Mouse (Mus musculus) MEL (cell line): ENCODE measurements at regions not wholly inside any gene's neighbourhood (a gene's known extent, or its start where the extent isn't known, plus 50 kb on each side); places are given as distances from the start of the nearest gene placed in this dataset.

ENCODE experiments used
- CHD2 ChIP-seq: IDR thresholded peaks from 2 replicates; pipeline ENCODE4 v1.6.1; 2011; ENCODE audit warnings: low read length, improper control_type of control experiment
- CTCF ChIP-seq, 3 experiments: IDR thresholded peaks in 2 of 3; conservative IDR thresholded peaks in 1 of 3; 2 replicates each; pipeline ENCODE4 v1.5.1; 2011 to 2012; ENCODE audit warnings: low read length in 3 of 3, low read depth in 2 of 3, mild to moderate bottlenecking in 2 of 3, improper control_type of control experiment in 1 of 3, inconsistent platforms in 1 of 3, mixed read lengths in 1 of 3, moderate library complexity in 1 of 3; ENCODE audit not compliant: control insufficient read depth in 1 of 3, insufficient read depth in 1 of 3, poor library complexity in 1 of 3, severe bottlenecking in 1 of 3
- ELF1 ChIP-seq: IDR thresholded peaks from 2 replicates; pipeline ENCODE4 v1.6.1; 2014; ENCODE audit warnings: low read depth, mild to moderate bottlenecking, inconsistent platforms, low read length, improper control_type of control experiment, moderate library complexity
- MYB ChIP-seq: IDR thresholded peaks from 2 replicates; pipeline ENCODE4 v1.6.1; 2011; ENCODE audit warnings: mild to moderate bottlenecking, low read depth, low read length, improper control_type of control experiment
- NELFE ChIP-seq: IDR thresholded peaks from 2 replicates; pipeline ENCODE4 v1.6.1; 2011; ENCODE audit warnings: low read depth, low read length, improper control_type of control experiment
- TCF12 ChIP-seq: IDR thresholded peaks from 2 replicates; pipeline ENCODE4 v1.6.1; 2014; ENCODE audit warnings: low read depth, mild to moderate bottlenecking, inconsistent platforms, low read length, improper control_type of control experiment, moderate library complexity

DNA sequence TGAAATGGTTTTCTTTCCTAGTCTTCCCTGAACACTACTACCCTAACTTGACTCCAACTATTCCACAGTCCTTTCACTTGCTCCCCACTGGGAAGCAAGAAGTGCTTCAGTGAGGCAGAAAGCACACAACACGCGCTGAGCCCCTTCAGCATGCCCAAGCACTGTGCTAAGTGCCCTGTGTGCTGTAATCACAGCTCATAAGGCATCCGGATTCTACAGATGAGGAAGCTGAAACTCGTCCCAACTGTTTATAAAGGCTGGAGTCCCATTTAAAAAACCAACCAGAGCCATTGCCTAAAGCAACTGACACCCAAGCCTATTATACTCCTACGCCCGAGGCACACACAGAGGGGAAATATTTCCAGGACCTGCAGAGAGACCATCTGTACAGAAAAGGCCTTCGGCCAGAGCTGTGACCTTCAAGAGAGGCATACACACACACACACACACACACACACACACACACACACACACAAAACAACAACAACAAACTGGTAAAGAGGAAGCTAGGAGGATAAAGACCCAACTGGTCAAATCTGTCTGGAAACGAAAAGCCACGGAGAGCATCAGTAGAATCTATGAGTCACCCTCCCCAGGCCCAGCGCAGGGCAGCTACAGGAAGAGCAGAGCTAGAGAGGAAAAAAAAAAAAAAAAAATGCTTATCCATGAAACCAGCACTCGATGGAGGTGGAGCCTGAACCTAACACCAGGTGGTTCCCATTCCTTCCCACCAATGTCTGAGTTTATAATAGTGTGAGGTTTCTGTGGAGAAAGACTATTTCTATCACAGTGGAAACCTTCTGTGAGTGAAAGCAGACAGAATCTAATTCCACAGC, 315.4 kb upstream of the Jmjd1c start:
- TF ChIP-seq CTCF (IDR thresholded peaks at IDR 0.05 in 2 of 3, conservative IDR thresholded peaks at IDR 0.05 in 1 of 3; ENCODE audit: control insufficient read depth in 1 of 3, insufficient read depth in 1 of 3, low read depth in 2 of 3, low read length in 3 of 3, poor library complexity in 1 of 3, severe bottlenecking in 1 of 3) (no peak), TCF12 (no peak), ELF1 (no peak), NELFE (no peak), CHD2 (no peak), MYB (no peak)
